Mouse (Mus musculus): ENCODE data around the gene Il5ra. TPM values are rescaled to one million over a fixed set of nuclear protein-coding genes. Genes with fewer than 3 reads are reported as not detected.

The Il5ra gene
- polyA plus RNA-seq, 1 experiment from 2014 or later = 0.05 TPM

DNA sequence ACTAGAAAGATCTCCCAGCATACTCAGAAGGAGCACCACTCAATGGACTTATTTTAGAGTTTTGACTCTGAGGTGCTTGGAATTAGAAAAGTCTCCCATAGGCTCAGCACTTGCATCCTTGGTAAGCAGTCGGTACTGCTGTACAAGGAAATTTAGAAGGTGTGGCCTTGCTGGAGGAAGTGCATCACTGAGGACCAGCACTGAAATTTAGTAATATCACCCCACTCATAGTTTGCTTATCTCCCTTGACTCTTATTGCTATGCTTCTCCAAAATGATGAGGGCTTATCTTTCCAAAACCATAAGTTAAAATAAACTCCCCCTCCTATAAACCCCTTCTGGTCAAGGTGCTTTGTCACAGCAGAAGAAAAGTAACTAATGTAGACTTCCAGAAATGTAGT lies 12.6 kb upstream of the Il5ra start:
- no peak overlapping the region for H3K9ac ChIP-seq (replicated peaks)
- no peaks in the 10 kb centered on the region for H3K36me3 ChIP-seq
- H3K4me1 ChIP-seq = no peaks in the 10 kb centered on the region
- no peak overlapping the region for H3K27ac ChIP-seq (replicated peaks)
- no peak overlapping the region for H3K4me3 ChIP-seq
- no peaks in the 10 kb centered on the region for H3K27me3 ChIP-seq
- 83% methylated on average over 1 of the region's 1 CpGs for WGBS
- H3K4me2 ChIP-seq (replicated peaks) = no peak overlapping the region
- H3K9me3 ChIP-seq = no peaks in the 10 kb centered on the region
- ATAC-seq (replicated peaks) = no peak

DNA sequence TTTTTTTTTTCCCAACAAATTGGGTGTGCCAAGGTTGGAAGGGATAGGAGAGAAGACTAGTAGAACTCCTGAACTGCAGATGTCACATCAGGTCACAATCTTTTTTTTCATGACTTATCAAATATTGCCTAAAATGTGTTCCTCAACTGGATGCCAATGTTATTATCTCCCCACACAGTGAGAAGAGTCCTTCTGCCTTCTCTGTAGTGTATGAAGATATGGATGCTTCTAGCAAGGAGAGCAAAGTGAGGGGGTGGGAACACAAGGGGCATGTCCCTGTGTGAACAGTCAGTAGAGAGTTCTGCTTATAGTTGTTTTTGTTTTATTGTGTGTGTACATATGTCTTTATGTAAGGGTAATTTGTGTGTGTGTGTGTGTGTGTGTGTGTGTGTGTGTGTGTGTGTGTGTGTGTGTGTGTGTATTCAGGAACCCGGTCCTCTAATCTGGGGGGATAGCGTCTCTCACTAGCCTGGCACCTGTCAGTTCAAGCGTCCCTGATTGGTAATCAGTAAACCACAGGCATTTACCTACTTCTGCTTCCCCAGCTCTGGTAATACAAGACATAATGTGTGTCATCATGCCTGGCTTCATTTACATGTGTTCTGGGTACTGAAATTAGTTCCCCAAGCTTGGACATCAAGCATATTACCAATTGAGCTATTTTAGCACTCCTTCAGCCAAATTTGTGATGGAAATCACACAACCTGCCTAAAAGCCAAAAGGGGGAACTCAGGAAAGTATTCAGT lies 11.8 kb upstream of the Il5ra start:
- 90% methylated on average over 3 of the region's 3 CpGs for WGBS
- H3K4me1 ChIP-seq = no peaks in the 10 kb centered on the region
- no peak for ATAC-seq (replicated peaks)
- no peak overlapping the region for H3K4me3 ChIP-seq
- no peaks in the 10 kb centered on the region for H3K27me3 ChIP-seq
- no peak overlapping the region for H3K27ac ChIP-seq (replicated peaks)
- H3K4me2 ChIP-seq (replicated peaks) = no peak overlapping the region
- no peak overlapping the region for H3K9ac ChIP-seq (replicated peaks)
- H3K36me3 ChIP-seq = no peaks in the 10 kb centered on the region
- H3K9me3 ChIP-seq = no peaks in the 10 kb centered on the region

DNA sequence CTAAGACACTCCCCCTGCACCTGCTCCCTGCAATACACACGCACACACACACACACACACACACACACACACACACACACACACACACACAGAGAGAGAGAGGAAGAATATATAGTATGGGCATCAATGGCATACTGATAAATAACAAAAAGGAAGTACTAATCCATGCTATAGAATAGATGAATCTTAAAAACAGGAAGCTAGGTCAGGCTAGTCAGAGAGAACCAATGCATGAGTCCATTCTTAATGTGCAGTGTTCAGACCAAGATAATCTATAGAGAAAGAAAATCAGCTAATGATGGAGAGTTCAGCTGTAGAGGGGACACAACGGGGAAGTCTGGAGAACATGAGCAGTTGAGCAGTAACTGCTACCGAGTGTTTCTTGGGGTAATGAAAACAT lies 9.5 kb upstream of the Il5ra start:
- WGBS = 81% methylated on average over 3 of the region's 3 CpGs

DNA sequence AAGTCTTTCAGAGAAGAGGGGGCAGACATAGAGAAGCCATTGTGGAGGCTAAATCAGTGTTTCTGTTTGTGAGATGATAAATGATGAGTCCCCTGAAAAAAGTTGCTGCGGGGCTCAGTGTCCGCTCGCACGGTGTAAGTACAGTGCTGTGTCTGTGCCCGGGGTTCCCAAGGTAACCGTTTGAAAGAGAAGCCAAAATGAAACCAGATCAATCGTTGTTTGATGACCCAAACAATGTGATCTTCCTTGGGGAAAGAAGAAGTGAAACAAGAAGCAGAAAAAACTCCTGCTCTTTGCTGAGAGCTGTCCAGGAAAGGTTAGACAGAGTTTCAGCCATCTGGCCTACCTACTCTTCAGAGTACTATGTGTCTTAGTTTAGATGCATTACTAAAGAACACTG lies 1.5 kb upstream of the Il5ra start:
- Histone ChIP-seq H3K9ac (replicated peaks) (no peak overlapping the region), H3K4me3 (no peak overlapping the region), H3K9me3 (no peaks in the 10 kb centered on the region), H3K4me1 (no peaks in the 10 kb centered on the region), H3K4me2 (replicated peaks) (no peak overlapping the region), H3K36me3 (no peaks in the 10 kb centered on the region), H3K27ac (replicated peaks) (no peak overlapping the region), H3K27me3 (no peaks in the 10 kb centered on the region)
- 84% methylated on average over 7 of the region's 7 CpGs for WGBS
- ATAC-seq (replicated peaks) = no peak

More for the DNA sequence above, 9.5 kb upstream of the Il5ra start:
- no peaks in the 10 kb centered on the region for H3K9me3 ChIP-seq
- H3K9ac ChIP-seq (replicated peaks) = no peak overlapping the region
- no peaks in the 10 kb centered on the region for H3K27me3 ChIP-seq
- no peak for ATAC-seq (replicated peaks)
- no peak overlapping the region for H3K4me3 ChIP-seq
- H3K4me1 ChIP-seq = no peaks in the 10 kb centered on the region
- H3K4me2 ChIP-seq (replicated peaks) = no peak overlapping the region
- H3K36me3 ChIP-seq = no peaks in the 10 kb centered on the region
- H3K27ac ChIP-seq (replicated peaks) = no peak overlapping the region

DNA sequence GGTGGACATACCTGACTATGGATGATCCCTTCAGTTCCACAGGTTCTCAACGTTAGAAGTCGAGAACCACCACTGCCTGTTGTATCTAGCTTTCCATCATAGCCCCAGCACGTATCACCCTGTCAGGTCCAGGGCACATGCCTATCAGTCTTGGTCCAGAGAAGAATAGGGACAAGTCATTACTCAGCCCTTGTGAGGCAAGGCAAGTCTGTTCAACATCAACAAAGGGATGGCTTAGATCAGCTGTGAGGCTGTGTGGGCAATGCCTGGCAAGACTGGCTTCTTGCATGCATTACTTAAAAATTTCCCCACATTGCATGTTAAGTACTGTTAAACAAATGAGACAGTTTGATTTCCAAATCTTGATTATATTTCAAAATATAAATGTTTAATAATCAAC lies 1.0 kb downstream of the Il5ra start:
- no peak overlapping the region for H3K9ac ChIP-seq (replicated peaks)
- no peaks in the 10 kb centered on the region for H3K9me3 ChIP-seq
- no peak overlapping the region for H3K27ac ChIP-seq (replicated peaks)
- WGBS = 82% methylated on average over 3 of the region's 3 CpGs
- no peaks in the 10 kb centered on the region for H3K4me1 ChIP-seq
- H3K36me3 ChIP-seq = no peaks in the 10 kb centered on the region
- H3K4me3 ChIP-seq = no peak overlapping the region
- ATAC-seq (replicated peaks) = no peak
- no peaks in the 10 kb centered on the region for H3K27me3 ChIP-seq
- no peak overlapping the region for H3K4me2 ChIP-seq (replicated peaks)

DNA sequence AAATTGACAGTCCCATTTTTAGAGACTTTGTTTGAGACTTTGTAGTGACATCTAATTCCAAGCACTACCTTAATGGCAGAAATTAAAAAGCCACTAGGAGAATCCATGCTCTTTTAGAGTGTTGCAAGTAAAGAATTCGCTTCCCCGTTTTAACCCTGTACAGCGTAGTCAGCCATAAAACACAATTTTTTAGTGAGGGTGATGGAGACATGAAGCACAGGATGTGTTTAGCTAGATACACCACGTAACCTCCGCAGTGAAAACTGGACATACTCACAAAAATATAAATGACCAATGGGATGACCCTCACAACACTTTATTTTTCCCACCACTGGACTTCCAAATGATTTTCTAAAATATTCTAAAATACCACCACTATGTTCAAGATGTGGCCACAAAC lies 1.6 kb downstream of the Il5ra start:
- WGBS = 95% methylated on average over 5 of the region's 5 CpGs
- Histone ChIP-seq H3K4me2 (replicated peaks) (no peak overlapping the region), H3K4me1 (no peaks in the 10 kb centered on the region), H3K36me3 (no peaks in the 10 kb centered on the region), H3K9me3 (no peaks in the 10 kb centered on the region), H3K27ac (replicated peaks) (no peak overlapping the region), H3K9ac (replicated peaks) (no peak overlapping the region), H3K4me3 (no peak overlapping the region), H3K27me3 (no peaks in the 10 kb centered on the region)
- ATAC-seq (replicated peaks) = no peak

DNA sequence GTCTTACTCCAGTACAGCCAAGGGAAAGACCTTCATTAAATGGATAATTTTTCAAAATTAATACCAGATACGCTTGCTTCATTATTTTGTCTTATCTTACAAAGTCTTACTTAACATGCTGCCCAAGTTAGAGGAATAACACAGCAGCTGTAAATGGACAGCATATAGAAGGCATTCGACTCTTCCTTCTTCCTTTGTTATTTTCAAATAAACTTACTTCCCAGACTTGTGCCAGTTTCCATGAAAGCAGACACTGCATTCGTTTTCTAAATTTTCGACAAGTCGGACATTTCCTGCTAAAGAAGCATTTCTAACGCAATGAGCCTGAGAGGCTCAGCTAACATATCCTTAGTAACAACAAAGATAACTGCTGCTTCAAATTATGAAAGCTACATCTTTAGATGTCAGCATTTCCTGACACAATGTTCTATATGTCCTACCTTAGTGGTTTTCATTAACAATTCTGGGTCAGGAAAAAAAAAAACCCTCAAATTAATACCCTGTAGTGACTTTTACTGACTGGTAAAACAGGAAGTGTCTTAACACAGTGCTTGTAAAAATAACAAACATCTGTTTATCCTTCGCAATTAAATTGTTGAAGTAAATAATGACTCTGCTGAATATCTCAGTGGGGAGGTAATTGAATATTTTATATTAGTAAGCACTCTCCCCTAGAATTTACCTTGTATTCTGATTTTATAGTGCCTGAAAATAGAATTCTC lies 3.0 kb downstream of the Il5ra start:
- Histone ChIP-seq H3K27ac (replicated peaks) (no peak overlapping the region), H3K4me2 (replicated peaks) (no peak overlapping the region), H3K36me3 (no peaks in the 10 kb centered on the region), H3K4me3 (no peak overlapping the region), H3K9me3 (no peaks in the 10 kb centered on the region), H3K9ac (replicated peaks) (no peak overlapping the region), H3K27me3 (no peaks in the 10 kb centered on the region), H3K4me1 (no peaks in the 10 kb centered on the region)
- WGBS = 88% methylated on average over 7 of the region's 7 CpGs
- ATAC-seq (replicated peaks) = no peak

DNA sequence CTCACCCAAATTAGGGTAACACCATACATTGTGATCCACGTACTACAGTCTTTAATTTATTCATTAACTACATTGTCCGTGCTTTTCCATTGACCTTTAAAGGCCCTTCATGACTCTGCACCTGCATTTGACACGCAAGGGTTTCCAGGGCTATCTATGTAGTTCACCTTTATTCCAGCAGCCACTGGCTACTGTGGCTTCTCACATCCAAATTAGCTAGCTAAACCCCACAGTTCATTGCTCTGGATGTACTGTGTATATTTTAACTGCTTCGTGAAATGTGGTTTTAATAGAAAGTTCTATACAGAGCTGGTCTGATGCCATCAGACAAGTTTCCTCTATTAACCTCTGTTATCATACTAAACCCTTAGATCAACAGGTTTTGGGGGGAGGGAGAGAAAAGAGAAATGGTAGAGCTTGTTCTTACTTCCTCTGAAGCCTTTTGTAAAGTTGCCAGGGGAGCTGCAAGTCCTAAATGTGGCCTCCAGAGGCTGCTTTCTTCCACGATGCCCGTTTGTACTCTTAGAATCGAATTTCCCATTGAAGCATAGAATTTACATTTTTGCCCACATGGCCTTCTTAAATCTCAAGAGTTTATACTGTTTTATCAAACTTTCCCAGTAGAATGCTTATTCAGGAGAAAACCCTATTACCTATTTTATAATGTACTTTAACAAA lies 5.1 kb downstream of the Il5ra start:
- H3K4me2 ChIP-seq (replicated peaks) = no peak overlapping the region

DNA sequence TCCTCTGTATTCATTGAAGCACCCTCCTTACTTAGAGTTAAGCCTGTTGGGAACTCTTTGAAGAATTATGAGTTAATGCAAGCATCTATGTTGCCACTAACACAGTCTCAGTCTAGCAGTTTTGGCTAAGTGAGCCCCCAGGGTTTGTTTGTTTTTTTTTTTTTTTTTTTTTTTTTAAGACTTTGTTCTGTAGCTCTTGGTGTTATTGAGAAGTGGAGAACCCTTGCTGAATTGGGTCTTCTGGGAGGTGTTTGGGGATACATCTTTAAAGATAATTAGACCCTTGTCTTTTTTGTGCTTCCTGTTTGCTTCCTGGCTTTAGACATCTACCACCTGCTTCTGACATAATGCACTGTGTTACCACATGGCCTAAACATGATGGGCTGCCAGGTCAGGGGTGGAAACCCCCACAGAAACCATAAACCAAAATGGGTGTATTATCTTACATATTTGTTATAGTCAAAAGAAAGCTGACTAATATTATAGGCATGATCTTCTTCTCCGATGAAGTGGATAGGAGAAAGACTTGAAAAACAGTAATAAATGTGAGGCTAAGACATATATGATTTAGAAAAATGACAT lies 8.5 kb downstream of the Il5ra start:
- Histone ChIP-seq H3K4me2 (replicated peaks) (no peak overlapping the region), H3K4me1 (no peaks in the 10 kb centered on the region), H3K4me3 (no peak overlapping the region), H3K27ac (replicated peaks) (no peak overlapping the region), H3K9ac (replicated peaks) (no peak overlapping the region), H3K27me3 (no peaks in the 10 kb centered on the region), H3K36me3 (no peaks in the 10 kb centered on the region), H3K9me3 (no peaks in the 10 kb centered on the region)
- ATAC-seq (replicated peaks) = no peak
- 95% methylated on average over 1 of the region's 1 CpGs for WGBS

More for the DNA sequence above, 5.1 kb downstream of the Il5ra start:
- no peak overlapping the region for H3K27ac ChIP-seq (replicated peaks)
- 77% methylated on average over 7 of the region's 7 CpGs for WGBS
- no peak overlapping the region for H3K4me3 ChIP-seq
- no peak for ATAC-seq (replicated peaks)
- no peaks in the 10 kb centered on the region for H3K9me3 ChIP-seq
- no peaks in the 10 kb centered on the region for H3K36me3 ChIP-seq
- H3K9ac ChIP-seq (replicated peaks) = no peak overlapping the region
- no peaks in the 10 kb centered on the region for H3K4me1 ChIP-seq
- no peaks in the 10 kb centered on the region for H3K27me3 ChIP-seq

DNA sequence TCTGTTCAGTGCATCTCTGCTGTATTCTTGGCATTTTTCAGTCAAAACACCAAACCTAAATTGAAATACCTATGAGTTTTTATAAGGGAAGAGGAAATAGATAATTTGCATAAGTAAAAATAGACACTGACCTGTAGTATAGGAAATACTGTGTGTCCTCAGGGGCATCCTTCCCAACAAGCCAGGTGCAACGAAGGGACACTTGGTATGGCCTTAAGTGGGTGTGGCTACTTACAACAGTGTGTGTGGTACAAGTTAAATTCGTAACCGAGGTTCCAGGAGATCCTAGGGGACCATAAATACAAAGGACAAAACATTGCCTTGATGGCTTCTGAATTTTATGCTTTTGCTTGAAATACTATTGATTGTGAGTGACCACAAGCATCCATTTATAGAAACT lies 10.6 kb downstream of the Il5ra start:
- 76% methylated on average over 3 of the region's 3 CpGs for WGBS
- Histone ChIP-seq H3K36me3 (no peaks in the 10 kb centered on the region), H3K4me3 (no peak overlapping the region), H3K4me1 (no peaks in the 10 kb centered on the region), H3K4me2 (replicated peaks) (no peak overlapping the region), H3K9me3 (no peaks in the 10 kb centered on the region), H3K27ac (replicated peaks) (no peak overlapping the region), H3K9ac (replicated peaks) (no peak overlapping the region), H3K27me3 (no peaks in the 10 kb centered on the region)
- ATAC-seq (replicated peaks) = no peak

DNA sequence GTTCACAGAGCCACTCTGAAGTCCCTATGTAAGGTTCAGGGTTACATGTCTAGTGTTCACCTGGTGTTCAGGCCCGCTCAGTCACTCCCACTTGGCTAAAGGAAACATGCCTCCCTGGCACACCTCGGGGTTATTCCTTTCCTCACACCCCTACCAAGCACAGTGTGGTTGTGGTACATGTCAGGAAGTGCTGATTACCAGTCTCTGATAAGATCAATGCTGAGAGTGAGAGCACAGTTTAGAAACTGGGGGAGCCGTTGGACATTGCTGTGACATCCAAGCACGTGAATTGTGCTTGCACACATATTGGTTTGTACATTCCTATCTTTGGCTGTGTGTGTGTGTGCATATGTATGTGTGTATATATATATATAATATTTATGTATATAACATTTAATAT lies 16.3 kb downstream of the Il5ra start:
- H3K4me3 ChIP-seq = no peak overlapping the region
- H3K4me2 ChIP-seq (replicated peaks) = no peak overlapping the region
- H3K36me3 ChIP-seq = no peaks in the 10 kb centered on the region
- H3K27ac ChIP-seq (replicated peaks) = no peak overlapping the region
- H3K9ac ChIP-seq (replicated peaks) = no peak overlapping the region
- WGBS = 85% methylated on average over 4 of the region's 4 CpGs
- H3K27me3 ChIP-seq = no peaks in the 10 kb centered on the region
- no peaks in the 10 kb centered on the region for H3K4me1 ChIP-seq
- no peaks in the 10 kb centered on the region for H3K9me3 ChIP-seq
- no peak for ATAC-seq (replicated peaks)

DNA sequence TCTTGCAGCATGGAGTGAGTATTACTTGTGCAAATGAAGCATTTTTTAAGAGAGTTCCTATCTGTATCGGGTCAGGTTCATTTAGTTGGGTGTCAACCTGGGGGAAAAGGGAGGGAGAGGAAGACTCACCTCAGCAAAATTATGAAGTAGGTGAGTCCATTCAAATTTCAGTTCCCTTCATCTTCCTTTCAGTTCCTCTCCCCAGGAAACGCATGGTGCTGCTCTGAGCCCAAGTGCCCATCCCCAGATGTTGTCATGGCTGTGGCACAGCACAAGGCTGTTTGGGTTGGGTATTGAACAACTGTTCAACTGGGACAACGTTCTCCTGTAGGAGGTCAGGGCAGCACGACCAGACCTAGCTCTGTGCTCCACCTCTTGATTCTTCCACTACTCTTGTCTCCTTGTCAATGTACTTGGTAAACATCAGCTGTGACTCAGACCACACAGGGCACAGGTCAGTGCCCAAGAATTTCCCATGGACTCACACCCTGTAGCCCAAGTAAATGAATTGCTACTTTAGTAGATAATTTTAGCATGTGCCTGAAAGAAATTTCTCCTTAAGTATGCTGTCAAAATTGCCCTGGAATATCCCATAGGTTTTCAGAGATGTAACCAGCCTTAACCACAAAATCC lies 19.0 kb downstream of the Il5ra start:
- H3K27me3 ChIP-seq = no peaks in the 10 kb centered on the region
- no peak for ATAC-seq (replicated peaks)
- H3K36me3 ChIP-seq = no peaks in the 10 kb centered on the region
- no peak overlapping the region for H3K9ac ChIP-seq (replicated peaks)
- WGBS = 79% methylated on average over 4 of the region's 4 CpGs
- H3K9me3 ChIP-seq = no peaks in the 10 kb centered on the region
- H3K4me1 ChIP-seq = no peaks in the 10 kb centered on the region
- no peak overlapping the region for H3K4me2 ChIP-seq (replicated peaks)
- no peak overlapping the region for H3K27ac ChIP-seq (replicated peaks)
- no peak overlapping the region for H3K4me3 ChIP-seq
